Mouse (Mus musculus): ENCODE measurements around the gene Tmem196. TPM values are rescaled to one million over a fixed set of nuclear protein-coding genes. Genes with fewer than 3 reads are reported as not detected.

Tmem196 gene
- total RNA-seq (2023) = not detected

DNA sequence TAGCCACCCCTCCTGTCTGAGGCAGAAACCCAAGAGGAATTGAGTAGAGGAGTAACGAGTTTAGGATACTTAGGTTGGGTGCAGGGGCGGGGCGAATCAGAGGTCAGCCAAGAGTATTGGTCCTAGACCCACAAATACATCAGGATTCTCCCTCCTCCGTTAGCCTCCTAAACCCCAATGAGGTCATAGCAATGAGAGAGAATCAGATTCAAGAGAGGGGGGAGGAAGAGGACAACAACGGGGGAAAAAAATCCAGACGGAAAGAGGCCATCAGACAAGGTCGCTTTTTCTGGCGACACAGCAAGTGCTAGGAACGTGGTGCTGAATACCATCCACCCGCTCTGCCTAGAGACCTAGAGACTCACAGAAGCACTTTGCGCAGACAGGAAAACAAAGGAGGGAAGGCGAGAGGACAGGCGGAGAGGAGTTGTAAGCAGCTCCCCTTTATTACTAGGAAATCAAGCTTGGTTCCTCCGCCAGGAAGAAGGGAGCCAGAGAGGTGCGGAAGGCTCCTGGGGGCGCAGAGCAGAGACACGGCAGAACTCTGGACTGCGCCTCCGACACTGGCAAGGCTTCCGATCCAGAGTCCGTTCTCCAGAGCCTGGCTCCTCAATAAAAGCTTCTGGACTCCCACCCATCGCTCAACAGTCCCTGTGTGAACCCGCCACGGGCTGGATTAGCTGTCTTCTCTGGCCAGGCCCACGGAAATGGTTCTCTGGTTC, at the start of gene Tmem196:
Gene Tmem196, plus strand, starts transcription at position 234 of the 722 bp plus-strand sequence.

